Mouse (Mus musculus) kidney, postnatal 10 days (tissue): Measurements from ENCODE around the gene Izumo1.

Source experiments
- DNase-seq: peaks from one replicate; pipeline ENCODE4 v3.0.0; 2021; ENCODE audit warnings: mixed read lengths

Izumo1 gene

DNA sequence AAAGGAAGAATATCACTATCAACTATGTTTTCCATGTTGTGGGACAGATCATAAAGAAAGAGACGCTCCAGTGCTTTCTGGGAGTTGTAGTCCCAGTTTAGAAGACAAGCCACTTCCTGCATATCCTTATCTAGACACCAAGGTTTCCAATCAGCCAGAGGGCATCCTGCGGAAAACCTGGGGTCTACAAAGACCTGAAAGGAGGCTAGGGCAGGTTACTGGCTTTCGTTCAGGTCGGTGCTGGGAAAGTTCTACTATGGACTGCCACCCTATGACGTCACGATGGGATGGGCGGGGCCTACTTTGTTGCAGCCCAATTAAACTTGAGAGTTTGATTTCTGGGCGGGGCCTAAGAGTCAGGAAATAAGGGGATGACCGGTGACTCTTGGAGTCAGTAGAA lies at the start of gene Izumo1:
Gene Izumo1 (plus strand): TSS at position 369 of the 400 bp plus-strand sequence.
- peak; percentile 74 for DNase-seq

DNA sequence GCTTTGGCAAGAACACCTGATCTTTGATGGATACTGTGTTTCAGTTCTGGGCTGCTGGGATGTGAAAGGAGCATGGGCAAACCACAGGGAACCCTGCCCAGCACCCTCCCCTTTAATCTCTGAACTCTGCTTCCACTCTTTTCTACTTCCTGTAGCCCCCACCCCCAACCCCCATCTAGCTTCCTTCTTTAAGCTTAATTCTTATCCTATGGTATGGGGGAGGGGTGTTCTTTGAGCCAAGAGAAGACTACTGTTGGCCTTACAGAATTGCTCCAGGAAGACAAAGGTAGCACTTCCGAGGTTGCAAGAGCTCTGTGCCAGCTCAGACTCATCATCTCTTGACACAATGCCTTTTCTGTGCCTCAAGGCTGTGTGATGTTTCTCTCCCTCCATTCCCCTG lies 49.6 kb upstream of the Izumo1 start:
- no peak for DNase-seq

DNA sequence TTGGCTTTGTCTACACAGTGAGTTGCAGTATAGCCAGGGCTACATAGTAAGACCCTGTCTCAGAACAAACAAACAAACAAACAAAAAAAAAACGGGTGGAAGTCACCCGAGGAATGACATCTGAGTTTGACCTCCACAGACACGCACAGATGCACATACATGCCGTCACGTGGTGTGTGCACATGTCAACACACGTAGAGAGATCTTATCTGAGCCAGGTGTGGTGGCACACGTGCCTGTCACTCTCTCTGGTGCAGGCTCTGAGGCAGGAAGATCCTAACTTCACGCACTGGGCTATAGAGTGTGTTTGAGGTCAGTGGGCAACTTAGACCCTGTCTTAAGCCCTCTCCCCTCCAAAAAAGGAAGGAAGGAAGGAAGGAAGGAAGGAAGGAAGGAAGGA lies 47.7 kb upstream of the Izumo1 start:
- no peak for DNase-seq

DNA sequence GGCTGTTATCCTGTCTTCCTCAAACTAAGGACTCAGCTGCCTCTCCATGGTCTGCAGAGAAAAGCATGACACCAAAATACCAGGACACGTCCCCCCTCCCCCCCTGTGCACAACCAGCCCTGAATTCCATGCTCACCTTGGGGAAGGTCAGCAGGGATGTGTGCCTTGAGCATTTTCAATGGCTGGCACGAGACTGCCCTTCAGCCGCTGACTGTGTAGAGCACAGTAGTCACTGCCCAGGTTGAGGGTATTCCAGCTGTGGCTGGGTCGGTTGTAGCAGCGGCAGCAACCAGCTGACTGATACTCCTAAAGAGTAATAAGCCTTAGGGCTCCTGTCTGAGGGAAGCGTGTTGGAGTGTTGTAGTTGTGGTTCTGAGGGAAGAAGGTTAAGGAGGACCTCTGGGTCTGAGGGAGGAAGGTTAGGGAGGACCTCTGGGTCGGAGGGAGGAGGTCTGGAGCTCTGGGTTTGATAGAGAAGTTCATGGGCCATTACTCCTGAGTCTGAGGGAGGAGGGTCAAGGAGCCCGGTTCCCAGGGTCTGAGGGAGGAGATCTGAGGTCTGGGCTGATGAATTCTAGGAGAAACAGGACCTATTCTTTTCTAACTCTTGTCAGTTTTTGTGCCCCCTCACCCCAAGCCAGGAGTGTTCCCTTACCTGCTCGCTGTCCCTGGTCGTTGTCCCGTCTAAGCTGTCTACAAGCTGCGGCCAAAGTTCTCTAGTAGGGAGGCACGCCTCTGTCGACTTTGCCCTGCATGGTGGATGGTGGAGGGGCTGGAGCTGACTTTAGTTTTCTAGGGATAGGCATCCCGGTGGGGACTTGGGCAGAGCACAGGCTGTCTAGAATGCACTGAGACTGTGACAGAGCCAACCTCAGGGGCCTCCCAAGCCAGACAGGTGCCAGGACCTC lies 46.9 kb upstream of the Izumo1 start:
- DNase-seq: peak; percentile 70

DNA sequence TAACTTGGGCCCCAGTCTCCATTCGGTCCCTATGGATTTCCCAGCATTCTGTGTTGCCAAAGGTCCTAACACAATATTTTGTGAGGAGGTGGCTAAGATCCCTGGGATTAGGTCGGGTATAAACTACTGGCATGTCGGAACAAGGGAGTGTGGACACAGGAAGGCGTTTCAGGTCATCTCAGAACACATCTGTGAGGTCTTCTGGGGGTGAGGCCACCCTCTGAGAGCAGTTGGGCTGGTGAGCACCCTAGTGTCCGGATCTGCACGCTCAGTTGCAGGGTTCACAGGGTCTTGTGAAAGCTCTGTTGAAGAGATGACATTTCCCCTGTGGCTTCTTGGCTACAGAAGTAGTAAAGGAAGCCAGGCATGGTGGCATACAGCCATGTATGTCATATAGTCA lies 35.7 kb upstream of the Izumo1 start:
- DNase-seq: no peak

DNA sequence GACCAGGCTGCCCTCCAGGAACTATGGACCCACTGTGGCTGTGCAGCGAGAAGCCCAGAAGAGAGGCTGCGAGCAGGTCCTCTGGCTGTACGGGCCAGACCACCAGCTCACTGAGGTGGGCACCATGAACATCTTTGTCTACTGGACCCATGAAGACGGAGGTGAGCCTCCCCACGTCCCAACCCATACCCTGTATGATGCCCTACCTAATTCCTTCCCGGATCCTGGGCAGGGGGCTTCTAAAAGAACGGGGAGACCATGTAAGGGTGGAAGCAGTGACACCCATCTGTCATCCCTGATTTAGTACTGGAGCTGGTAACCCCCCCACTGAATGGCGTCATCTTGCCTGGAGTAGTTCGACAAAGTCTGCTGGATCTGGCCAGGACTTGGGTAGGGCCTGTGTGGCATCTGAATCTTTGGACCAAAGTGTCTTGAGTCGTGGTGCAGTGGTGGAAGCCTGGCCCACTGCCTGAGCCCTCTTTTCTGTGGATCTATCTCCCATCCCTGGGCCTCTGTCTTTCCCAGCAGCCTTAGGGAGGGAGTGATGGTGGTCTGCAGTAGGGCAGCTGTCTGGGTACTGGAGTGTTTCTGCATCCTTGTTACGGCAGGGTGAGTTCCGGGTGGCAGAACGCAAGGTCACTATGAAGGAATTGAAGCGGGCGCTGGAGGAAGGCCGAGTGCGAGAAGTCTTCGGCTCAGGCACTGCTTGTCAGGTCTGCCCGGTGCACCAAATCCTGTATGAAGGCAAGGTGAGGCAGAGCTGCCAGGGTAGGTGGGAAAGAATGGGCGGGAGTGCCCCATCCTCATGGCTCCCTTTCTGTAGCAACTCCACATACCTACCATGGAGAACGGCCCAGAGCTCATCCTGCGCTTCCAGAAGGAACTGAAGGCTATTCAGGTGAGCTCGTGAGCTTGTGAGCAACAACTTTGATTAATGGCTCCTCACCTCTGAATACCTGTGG lies 33.7 kb upstream of the Izumo1 start:
- DNase-seq: no peak

DNA sequence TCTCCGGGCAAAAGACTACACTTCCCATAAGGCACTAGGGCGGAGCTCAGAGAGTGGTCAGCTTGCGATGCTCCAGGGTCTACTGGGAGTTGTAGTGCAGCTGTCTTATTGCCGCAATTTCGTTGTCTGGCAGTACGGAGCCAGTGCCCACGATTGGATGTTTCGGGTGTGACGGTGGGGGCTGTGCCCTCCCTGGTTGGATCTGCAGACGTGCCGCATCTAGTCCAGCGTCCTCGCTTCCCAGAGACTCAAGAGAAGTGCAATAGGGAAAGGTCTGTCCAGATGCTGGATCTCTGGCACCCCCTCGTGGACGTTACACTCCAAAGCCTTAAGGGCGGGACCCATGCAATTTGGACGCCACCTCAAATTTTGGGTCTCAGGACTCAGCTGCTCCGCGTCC lies 32.4 kb upstream of the Izumo1 start:
- DNase-seq: peak; percentile 95

DNA sequence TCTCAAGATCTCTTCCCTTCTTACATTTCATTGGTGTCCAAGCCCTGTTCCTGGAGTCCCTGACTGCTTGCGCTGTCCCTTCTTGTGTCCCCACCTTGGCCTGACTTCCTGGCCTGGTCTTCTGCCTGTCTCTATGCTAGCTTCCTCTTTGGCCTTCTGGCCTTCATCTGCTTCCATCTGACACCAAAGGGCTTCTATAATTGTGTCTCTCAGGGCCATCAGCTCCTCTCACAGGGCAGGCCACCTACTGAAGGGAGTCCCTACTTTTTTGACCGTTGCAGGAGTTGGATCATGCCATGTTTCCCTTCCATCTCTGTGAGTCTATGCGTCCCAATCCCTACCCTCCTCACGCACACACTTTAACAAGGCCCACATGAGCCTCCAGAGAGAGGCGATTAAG lies 31.7 kb upstream of the Izumo1 start:
- no peak for DNase-seq

DNA sequence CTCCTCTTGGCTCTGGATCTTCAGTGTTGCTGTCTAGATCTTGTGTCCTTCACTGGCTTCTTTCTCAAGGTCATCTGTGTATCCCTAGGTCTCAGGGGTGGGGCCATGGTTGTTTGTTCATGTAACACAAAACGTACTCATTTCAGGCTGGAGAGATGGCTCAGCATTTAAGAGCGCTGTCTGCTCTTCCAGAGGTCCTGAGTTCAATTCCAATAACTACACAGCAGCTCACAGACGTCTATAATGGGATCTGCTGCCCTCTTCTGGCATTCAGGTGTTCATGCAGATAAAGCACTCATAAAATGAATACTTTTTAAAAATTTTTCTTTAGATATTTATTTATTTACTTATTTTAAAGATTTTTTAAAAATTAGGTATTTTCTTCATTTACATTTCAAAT lies 30.7 kb upstream of the Izumo1 start:
- no peak for DNase-seq

DNA sequence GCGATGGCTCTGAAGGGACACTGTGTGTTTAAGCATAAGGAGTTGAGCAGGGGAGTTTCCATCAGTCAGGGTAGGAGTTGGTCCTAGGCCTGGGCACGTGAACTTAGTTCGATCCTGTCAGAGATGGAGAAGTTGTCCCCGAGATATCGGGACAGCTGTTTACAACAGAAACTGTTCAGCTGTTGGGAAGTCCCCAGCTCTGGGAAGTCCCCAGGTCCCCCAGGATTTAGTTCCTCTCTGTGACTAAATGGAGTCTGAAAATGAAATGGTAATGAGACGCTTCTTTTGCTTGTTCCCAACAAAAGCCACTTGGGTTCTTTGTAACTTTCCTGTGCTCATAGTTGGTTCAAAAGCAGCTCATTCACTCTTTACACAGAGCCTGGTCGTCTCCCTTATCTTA lies 29.7 kb upstream of the Izumo1 start:
- no peak for DNase-seq

DNA sequence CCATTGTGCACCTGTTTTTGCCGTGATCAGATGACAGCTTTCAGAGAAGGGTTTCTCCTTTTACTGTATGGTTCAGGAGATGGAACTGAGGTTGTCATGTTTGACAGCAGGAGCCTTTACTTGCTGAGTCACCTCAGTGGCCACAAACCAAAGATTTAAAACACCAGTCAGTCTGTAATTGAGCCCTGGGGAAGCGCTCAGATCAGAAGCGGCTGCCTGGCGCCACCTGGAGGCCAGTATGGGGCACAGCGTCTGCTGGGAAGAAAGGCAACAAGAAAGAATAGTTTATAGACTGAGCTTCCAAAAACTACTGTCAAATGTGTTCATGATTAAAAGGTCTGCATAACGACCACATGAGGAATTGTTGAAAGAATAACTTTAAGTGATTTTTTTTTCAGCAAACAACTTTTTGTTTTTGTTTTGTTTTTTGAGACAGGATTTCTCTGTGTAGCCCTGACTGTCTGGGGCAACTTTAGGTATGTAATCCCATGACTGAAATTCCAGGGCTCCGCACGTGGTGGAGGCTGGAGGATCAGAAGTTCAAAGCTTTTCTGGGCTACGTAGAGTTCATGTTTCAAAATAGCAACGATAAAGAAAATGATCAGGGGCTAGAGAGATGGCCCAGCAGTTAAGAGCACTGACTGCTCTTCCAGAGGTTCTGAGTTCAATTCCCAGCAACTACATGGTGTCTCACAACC lies 28.3 kb upstream of the Izumo1 start:
- DNase-seq: peak; percentile 84

DNA sequence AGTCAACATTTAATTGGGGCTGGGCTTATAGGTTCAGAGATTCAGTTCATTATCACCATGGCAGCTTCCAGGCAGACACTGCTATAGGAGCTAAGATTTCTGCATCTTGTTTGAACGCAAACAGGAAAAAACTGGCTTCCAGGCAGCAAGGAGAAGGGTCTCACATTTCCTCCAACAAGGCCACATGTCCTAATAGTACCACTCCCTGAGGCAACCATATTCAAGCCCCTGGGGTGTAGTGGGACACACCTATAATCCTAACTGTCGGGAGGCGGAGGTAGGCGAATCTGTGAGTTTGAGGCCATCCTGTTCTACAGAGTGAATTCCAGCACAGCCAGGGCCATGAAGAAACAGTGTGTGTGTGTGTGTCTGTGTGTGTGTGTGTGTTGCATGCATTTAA lies 26.4 kb upstream of the Izumo1 start:
- DNase-seq: no peak

DNA sequence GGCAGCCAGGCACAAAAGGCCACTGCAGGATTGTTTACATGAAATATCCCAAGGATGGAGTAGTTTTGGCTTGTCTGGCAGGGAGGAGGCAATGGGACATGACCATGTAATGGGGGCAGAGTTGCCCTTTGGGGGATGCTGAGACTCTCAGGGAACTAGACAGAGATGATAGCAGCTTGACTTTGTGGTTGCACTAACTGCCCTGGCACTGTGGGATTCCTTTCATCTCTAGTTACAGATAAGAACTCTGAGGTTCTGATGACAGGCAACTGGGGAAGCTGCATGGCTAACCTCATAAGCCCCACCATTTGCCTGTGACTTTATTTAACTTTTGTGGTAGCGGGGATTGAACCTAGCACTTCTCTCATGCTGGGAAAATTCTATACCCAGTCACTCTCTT lies 25.5 kb upstream of the Izumo1 start:
- no peak for DNase-seq

DNA sequence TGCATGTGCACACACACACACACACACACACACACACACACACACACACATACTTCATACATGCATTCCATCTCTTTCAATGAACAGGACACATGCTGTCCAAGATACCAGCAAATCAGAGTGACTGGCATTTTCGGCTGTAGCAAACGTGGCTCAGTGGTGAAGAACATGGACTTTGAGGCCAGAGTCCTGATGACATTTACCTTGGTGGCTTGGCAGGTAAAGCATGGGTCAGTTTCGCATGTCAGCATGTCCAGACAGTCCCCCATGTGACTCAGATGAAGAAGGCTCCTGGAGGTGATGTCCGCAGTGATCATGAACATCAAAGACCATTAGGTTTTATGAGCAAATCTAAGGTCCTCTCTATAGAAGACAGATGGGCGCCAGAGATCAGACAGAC lies 24.6 kb upstream of the Izumo1 start:
- no peak for DNase-seq

DNA sequence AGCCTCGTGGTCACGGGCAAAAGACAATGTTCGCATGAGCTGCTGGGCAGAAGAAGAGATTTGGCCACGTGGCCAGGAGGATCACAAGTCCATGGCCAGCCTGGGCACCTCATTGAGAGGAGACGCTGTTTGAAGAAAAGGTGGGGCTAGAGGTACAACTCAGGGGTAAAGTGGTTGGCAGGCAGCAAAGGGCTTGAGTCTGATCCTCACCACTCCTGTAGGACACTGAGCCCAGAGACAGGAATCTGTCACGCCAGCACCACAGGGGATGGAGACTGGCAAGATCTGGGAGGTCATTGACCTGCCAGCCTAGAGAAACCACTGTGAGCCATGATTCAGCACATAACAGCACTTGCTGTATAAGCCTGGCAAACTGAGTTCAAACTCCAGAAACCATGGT lies 24.1 kb upstream of the Izumo1 start:
- DNase-seq: no peak

DNA sequence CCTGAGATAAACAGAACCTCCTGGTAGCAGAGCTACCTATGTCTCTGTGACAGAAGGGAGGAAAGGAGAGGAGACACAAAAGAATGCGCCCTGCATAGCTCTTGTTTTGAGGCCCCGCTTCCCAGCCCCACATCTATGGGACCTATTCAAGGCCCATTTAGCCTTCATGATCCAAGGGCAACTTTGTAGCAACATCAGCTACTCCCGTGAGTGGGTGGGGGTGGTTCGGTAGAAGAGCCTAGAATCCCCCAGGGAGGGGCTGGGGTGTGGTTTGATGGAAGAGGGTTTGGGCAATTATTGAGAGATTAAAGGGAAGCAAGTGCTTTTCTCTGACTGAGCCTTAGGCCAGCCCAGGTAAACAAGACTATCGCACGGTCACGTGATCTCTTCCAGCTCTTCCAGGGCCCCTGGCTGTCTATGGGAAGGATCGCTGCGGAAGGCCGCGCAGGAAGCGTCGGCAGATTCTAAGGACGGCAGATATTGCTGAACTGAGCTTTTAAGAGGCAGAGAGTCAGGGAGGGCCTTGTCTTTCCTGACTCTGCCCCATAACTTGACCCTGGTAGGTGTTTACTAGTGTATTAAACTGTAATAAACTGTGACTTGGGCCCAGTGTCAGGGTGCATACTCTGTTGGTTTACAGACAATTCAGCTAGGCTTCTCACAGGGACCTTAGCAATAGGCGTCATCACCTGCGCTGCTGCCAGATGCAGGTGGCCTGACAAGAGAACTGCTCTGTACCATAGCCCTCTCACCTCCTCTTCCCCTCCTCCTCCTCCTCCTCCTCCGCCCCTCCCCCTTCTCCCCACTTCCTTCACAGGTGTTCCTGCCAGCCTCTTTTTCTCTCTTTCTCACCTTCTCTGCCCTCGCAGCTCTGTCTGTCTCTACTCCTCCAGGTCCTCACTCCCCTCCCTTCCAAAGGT lies 22.4 kb upstream of the Izumo1 start:
- no peak for DNase-seq

DNA sequence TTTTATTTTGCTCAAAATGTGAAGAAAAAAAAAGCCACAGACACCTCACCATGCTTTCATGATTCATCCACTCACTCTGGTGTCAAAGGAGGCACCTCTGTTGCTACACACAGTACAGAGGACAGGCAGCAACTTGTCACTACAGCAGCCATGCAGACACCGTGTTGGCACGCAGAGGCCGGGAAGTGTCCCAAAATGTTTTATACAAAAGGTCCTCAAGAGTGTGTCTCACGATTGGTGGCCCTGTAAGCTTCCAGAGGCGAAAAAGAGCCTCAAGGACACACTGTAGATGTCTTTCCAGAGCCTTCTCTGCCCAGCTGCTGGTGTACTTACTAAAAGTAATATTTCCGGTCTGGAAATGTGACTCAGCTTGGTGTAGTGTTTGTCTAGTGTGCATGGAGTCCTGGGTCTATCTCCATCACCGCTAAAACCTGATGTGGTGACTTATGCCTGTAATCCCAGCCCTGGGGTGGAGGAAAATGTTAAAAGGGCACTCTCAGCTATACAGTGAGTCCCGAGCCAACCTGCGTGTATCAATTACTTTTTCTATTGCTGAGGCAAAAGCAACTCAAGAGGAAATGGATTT lies 15.8 kb upstream of the Izumo1 start:
- no peak for DNase-seq

DNA sequence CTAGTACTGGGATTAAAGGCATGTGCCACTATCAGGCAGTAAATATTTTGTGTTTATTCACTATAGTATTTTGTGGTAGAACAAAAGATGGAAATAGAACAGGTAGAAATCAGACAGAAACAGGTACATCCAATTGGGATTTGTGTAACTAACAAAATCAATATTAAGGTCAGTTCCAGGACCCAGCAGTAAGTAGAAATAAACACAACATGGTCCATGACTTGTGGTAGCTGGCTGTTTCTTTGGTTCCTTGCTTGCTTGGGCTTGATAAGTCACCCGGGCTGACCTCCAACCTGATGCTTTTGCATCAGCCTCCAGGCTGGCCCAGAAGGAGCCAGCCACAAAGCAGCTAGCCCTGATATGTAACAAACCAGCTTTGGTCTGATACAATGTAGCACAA lies 12.1 kb upstream of the Izumo1 start:
- no peak for DNase-seq

DNA sequence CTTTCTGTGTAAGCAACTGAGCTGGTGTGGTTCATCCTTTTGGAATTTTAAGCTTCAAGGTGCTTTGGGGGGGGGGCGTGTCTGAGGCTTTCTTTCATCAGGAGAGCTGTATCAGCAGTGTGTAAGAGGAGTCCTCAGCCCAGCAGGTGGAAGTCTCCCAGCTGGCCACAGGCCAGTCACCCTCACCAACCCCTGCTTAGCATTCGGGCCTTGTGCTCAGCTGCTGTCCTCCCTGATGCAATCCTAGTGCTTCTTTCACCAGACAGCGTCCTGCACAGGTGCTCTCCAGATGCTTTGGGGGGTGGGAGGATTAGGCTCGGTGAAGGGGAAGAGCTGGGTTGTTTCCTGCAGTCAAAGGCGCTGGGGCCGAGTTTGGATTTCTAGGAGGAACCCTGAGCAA lies 5.3 kb upstream of the Izumo1 start:
- peak; percentile 44 for DNase-seq

DNA sequence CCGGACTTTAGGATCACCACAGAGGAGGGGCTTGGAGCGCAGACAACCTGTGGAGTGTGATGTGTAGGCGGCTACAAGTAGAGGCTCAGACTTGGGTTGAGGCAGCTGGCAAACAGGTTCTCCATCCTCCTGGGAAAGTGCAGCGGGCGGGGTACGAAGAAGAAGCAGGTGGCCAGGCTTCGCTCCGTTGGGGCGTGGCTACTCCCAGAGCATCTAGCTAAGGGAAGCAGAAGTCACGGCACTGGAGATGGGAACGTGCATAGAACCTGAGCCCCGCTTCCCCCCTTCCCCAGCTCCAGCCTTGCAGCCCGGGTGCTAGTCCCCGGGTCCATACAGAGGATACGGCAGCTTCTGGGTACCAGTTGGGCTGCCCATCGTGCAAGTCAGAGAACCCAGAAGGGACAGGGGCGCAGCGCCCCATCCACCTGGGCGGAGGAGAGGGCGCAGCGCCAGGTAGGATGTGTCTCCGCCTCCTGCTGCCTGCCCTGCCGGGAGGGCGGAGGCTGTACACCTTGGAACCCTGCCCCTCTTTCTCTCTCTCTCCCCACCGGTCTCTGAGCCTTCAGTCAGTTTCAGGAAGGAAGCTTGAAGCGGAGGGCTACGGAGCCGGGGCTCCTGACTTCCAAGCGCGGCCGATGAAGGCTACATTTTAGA lies 4.4 kb upstream of the Izumo1 start, which contains the start of gene Fut1:
Gene Fut1 (plus strand): TSS at position 248 of the 654 bp plus-strand sequence.
- peak; percentile 34 for DNase-seq

DNA sequence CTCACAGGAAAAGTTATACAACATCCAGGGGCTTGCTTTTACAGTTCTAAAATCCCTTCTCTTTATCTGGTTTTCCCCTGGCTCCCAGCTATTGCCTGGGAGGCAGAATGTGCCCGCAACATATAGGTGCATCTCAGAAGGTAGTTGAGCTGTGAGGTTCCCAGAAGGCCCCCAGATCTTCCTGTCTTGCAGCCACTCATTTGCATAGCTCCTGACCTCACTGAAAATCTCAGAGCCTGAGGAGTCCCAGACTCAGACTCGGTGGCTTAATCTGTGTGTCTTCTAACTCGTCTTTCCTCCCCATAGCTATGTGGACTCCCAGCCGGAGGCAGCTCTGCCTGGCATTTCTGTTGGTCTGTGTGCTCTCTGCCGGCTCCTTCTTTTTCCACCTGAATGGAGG lies 3.3 kb upstream of the Izumo1 start:
- DNase-seq: no peak
